Mouse (Mus musculus) small intestine, adult 2 months (tissue): ENCODE results near the gene Mef2b.

ENCODE experiments used
- CTCF ChIP-seq: fragments of 200-500 bp; IDR thresholded peaks from 2 replicates; pipeline ENCODE4 v1.5.1; 2012; ENCODE audit warnings: low read depth, mild to moderate bottlenecking, control low read depth, inconsistent platforms, low read length, moderate library complexity, mixed read lengths; ENCODE audit not compliant: insufficient replicate concordance, insufficient read length; ENCODE audit errors: extremely low read depth
- POLR2A ChIP-seq: fragments of 200-500 bp; IDR thresholded peaks from 2 replicates; pipeline ENCODE4 v1.6.1; 2012; ENCODE audit warnings: low read depth, mild to moderate bottlenecking, control low read depth, inconsistent platforms, low read length, moderate library complexity

DNA sequence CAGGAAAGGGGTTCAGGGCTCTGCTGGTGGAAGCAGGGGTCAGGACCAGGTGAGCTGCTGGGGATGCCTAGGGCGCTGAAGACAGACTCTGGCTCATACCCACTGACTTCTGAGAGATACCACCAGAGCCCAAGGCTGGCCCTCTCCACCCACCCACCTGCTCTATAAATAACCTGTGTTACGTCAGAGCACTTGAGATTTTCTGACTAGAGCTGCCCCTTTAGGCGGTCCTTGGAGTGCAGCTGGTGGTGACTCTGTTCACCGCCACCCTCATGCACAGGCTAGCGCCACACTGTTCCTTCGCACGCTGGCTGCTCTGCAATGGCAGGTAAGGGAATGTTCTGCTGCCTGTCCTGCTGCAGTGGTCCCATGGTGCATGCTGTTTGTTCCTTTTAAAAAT, 34.6 kb downstream of the Mef2b start:
- TF ChIP-seq POLR2A (no peak), CTCF (no peak)
